Mouse (Mus musculus): ENCODE measurements at regions not wholly inside any gene's neighbourhood (a gene's known extent, or its start where the extent isn't known, plus 50 kb on each side); places are given as distances from the start of the nearest gene placed in this dataset.
A peak's percentile ranks its signal among the peaks of the same experiment; 100 is the strongest.

DNA sequence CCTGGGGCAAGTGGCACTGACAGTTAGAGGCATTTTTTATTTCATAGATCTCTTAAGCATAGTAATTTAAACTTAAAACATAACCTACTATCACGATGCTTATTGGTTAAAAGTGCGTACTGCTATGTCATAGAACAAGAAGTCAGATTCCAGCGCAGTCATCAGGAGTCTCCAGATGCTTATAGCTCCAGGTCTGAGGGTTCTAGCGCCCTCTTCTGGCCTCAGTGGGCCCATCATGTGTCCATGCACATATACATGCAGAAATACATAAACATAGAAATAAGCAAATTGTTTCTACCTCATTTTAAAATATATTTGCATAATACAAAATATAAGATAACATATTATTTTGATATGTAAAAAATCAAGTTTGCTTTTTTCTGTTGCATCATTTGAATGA lies 1002.8 kb upstream of the Adgrl2 start:
- ATAC-seq (ENCODE audit: poor library complexity, severe bottlenecking), result no peak

DNA sequence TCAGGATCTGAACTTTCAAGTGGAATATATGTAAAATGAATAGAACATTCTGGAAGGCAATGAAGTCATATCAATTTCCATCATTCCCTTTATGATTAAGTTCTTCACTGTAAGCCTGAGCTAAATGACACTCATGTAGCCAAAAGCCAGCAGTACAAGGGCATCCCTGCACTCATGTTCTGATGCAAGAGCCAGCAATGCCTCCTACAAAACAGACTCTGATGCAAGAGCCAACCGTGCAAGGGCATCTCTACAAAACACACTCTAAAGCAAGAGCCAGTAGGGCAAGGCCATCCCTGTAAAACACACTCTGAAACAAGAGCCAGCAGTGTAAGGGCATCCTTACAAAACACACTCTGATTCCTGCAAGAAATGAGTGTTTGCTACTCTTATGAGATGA lies 997.4 kb upstream of the Adgrl2 start:
- ATAC-seq (ENCODE audit: poor library complexity, severe bottlenecking), result no peak

DNA sequence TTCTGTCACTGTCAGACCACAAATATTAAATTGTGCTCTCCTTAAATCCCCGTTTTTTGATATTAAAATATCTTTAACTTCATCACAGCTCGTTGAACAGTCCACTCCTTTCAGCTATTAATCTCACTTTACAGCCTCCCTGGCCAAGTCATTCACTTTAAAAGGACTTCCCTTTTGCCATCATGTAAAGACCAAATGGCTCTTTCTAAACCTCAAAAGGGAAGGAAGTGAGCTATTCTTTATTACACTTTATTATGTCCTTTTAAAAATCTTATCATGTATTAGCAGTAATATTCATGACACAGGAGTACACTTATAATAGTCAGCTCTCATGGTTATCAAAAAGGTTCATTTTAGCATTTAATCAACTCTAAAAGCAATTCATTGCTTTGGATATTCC lies 966.6 kb upstream of the Adgrl2 start:
- no peak for ATAC-seq (ENCODE audit: poor library complexity, severe bottlenecking)

DNA sequence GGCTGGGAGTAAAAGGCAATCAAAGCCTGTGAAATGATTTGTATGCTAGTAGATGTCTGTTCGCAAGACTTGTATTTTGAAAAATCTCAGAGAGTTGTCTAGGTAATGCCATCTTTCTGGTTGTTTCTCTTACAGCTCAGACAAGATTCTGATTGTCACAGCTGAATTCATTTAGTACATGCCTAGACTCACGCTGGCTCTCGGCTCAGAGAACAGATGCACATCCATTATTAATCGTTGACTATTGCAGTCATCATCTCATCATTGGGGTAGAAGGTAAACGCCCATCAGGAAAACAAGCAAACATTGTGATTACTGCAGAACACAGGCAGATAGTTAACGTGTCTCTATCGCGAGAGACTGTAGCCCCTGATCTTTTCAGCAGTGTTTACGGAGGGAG lies 945.8 kb upstream of the Adgrl2 start:
- ATAC-seq (ENCODE audit: poor library complexity, severe bottlenecking), result no peak

DNA sequence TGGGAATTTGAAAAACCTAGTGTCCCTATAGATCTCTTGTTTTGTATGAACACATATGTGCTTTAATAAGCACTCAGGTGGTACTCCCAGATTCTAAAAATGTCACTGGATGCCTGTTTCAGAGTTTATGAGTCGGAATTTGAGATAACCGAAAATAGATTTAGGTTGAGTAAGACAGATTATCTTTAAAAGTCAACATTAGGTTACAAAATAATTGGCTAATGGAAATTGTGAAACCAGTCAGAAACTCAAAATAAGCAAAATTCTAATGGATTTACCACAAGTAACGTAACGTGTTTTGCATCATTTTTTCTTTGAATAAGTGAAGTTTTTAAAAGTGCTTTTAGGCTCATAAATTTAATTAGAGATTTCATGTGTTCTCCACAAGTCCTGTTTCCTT lies 944.5 kb upstream of the Adgrl2 start:
- ATAC-seq (ENCODE audit: poor library complexity, severe bottlenecking), result no peak

DNA sequence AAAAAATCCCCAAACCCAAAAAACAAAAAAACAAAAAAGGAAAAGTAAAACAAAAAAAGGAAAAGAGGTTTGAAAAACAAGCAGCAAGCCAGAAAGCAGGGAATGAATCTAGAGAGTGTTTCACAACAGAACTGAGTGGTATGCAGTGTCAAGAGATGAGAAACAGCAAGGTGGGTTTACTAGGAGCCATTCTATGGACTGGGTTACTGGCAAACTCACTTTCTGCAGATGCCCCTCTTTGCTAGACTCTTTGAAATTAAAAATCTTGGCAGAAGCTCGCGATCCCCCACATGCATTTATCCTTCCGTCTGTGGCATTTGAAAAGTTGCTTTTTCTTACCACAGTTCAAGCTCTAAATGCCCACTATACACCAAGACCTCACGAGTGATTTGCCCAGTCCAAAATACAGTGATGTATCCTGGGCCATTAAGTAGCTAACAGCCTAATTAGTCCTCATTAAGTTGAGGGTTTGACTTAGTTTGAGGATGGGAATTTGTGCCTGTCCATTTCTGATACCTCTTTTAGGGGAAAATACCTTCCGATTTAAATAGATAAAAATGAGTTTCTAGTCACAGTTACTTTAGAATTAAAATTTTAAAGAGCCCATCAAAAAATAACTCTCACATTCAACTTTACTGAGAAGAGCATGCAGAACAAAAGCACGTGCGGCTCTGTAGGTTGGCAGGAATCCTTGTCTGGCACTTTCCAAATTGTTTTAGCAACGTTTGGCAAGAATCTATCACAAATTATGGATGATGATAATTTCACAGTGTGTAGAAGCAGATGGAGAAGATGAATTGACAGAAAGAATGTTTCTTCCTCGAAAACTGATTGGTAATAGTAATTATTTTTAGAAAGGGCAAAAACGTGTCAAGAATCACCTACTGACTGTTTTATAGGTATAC lies 938.4 kb upstream of the Adgrl2 start:
- ATAC-seq (ENCODE audit: poor library complexity, severe bottlenecking), result no peak

DNA sequence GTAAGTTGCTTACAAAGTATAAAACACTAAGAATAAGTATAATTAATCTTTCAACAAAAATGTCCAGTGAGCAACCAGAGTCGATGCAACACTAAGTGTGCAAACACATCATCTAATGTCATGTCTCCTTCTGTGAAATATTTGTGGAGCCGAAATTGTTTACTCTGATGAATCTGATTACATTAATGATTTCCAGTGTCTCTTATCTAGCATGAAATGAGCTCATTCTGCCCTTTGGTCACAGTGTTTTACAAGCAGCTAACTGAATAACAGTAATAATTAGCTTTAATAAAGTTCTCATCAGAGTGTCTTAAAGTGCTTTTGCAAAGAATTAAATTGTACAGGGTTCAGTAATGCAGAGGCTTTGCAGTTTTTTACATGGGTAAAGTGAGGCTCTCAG lies 929.9 kb upstream of the Adgrl2 start:
- ATAC-seq (ENCODE audit: poor library complexity, severe bottlenecking), result no peak

DNA sequence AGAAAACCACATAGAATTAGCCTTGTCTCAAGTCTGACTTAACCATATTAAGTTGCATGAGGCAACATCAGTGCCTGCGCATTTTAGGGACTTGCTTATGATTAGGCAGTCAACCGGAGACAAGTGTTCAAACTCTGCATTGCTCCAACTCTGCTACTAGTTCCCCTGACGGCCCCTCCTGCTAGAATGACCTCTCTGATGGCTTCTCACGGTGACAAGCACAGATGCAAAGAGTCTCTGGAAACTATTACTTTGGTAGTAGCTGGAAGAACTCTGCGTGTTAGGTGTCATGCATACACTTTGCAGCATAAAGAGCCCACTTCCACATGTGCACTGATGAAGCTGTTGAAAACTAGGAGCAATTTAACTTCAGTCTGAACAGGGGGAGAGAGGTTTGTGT lies 927.8 kb upstream of the Adgrl2 start:
- no peak for ATAC-seq (ENCODE audit: poor library complexity, severe bottlenecking)

DNA sequence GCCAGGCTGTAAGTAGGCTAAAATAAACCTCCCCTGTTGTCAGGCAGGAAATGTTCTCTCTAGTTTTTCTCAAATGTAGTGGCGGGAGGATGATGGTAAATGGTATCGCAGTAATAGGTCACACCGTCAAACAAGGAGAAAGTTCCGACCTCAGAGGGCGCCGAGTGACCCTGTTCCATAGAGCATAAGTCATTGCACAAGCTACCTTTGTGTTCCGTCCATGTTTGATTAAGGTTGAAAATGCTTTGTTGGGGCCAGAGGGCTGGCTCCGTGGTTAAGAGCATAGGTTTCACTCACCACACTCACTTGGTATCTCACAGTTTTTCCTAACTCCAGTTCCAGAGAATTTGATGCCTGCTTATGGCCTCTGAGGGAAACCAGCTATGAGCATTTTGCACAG lies 920.4 kb upstream of the Adgrl2 start:
- ATAC-seq (ENCODE audit: poor library complexity, severe bottlenecking), result no peak

DNA sequence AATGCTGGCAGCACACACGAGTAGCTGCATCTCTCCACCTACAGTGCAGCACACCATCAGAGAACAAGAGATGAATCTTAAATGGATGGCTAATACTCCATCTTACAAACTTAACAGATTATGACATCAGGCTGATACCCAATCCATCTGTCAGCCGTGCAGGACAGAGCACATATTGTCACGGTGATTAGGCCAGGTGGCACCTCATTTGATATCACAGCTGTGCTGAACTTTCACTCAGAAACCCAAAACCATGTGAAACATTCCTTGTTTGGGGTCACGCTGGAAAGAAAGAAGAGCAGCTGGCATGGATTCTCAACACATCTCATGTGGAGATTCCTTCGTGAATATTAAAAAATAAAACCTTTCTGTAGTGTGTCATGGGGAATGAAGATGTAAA lies 911.4 kb upstream of the Adgrl2 start:
- no peak for ATAC-seq (ENCODE audit: poor library complexity, severe bottlenecking)

DNA sequence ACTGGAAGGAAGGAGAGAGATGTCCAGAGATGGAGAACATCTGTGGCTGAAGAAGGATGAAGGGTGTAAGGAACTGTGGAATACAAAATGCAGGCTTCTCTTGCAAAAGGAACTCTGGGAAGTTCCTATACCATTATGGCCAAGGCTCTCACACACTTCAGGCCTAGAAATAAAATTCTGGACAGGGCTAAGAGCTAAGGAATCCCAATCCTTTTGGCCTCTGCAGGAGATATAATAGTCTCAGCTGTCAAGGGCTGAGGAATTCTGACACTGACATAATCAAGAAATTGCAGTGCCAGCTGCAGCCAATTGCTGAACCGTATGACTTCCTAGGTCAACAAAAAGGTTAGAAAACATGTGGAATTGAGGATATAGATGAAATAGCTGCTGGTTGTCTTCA lies 886.2 kb upstream of the Adgrl2 start:
- ATAC-seq (ENCODE audit: poor library complexity, severe bottlenecking), result no peak

DNA sequence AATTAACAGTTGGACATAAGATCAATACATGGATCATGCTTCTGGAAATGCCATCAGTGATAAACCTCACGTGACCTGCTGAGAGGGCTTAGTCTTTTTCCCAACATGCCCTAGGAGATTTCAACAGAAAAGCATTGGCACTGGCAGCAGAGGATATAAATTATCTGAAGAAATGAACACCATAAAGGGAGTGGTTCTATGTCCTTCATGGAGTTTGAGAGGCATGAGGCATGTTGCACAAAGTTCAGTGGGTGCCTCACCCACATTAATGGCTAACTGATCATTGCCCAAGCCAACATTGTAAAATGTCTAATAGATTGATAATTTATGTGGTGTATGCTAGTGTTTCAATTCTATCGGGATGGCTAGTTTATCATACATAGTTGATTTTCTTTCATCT lies 875.6 kb upstream of the Adgrl2 start:
- no peak for ATAC-seq (ENCODE audit: poor library complexity, severe bottlenecking)

DNA sequence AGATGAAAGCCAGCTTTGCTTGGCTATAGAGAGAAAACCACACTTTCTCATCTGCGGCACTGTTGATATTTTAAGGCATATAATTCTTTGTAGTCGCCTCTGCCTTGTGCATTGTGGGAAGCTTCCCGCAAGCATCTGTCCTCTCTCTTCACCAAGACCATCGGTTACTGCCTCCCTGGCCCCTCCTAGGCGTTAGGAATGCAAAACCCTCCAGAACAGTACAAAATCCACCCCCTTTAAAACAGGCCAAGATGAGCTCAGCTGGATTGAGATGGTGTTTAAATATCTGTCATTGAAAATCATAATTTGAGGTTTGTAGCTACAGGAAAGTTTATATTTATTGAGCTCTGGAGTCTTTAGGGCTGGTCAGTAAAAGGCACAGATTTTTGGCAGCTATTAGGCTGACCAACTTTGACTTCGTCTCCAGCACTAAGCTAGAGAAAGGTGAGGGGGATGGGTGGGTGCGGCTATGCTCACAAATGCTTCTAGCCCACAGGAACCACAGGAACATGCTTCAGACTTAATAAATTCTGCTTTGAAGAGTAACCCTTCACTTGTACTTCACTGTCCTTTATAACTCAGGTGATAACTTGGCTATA lies 856.7 kb upstream of the Adgrl2 start:
- no peak for ATAC-seq (ENCODE audit: poor library complexity, severe bottlenecking)

DNA sequence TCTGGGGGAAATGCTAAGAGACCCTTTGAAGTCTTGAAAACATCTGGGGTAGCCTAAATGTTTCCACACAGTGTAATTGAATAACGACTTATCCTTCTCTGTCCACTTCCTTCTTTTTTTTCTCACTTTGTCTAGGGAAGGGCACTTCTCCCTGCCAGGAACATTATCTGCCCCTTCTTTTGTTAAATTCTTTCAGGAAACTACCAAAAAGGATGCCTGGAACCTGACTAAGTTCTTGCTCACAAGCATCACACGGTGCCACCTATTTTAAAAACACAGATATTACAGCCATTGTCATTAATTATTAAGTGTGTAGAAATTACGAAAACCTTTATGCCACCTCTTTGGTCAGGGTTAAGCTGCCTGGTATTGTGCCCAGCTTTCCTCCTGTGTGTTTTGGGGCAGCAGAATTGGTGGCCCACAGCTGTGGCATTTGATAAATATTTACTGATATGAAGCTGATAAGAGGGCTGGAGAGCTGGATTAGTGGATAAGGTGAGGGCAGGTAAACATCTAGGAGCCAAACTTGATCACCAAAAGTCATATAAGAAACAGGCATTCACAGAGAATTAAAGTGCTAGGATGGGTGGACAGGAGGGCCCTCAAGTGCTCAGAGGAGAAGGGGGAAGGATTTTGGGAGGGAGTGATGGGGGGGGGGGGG lies 855.6 kb upstream of the Adgrl2 start:
- ATAC-seq (ENCODE audit: poor library complexity, severe bottlenecking), result 0 out of 2 replicates have a peak, but pooled peaks have one; percentile 26

DNA sequence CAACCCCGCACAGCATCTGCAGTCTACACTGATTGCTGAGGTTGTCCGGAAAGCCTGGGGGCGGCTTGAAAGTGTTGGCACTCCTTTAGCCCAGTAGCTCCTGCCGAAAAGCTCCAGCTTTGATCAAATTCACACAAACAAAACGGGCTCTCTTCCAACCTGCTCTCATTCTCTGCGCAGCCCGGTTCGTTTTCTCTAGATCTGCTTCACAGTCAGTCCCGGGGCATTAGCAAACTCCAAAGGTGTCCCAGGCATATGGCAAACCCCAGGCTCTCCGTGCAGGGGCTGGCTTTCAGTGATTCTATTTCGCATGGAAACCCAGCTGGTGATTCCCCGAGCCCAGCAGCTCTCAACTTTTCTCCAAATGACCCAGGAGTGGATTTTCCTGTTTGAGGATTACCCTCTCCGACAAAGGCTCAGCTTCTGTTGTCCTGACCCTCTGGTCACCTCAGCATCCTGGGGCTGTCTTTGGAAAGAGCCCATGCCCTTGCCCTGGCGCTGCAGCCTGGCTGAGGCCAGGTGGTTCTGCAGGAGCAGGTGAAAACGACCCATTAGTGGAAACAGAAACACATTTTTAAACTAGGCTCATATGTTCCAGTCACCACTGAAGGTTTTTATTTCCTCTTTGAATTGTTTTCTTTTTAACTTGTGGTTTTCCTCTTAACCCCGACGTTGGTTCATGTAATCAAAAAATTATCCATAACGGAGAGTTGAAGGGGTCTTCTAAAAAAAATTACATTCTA lies 854.9 kb upstream of the Adgrl2 start:
- ATAC-seq (ENCODE audit: poor library complexity, severe bottlenecking), result peak; percentile 34

DNA sequence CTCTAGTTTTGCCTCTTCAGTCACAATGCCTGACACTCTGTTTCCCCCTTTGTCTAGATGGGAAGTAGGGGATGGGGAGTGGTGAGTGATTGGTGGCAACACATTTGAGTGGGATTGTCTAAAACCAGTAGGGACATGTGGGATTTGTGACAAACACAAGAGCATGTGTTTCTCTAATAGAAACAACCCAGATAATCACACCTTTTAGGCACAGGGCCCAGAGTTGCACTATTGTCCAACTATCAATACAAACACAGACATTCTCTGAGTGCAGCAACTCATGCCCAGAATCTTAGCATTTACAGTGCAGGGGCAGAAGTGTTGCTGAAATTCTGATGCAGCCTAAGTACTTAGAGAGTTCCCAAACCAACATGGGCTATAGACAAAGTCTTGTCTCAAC lies 847.6 kb upstream of the Adgrl2 start:
- ATAC-seq (ENCODE audit: poor library complexity, severe bottlenecking), result no peak

DNA sequence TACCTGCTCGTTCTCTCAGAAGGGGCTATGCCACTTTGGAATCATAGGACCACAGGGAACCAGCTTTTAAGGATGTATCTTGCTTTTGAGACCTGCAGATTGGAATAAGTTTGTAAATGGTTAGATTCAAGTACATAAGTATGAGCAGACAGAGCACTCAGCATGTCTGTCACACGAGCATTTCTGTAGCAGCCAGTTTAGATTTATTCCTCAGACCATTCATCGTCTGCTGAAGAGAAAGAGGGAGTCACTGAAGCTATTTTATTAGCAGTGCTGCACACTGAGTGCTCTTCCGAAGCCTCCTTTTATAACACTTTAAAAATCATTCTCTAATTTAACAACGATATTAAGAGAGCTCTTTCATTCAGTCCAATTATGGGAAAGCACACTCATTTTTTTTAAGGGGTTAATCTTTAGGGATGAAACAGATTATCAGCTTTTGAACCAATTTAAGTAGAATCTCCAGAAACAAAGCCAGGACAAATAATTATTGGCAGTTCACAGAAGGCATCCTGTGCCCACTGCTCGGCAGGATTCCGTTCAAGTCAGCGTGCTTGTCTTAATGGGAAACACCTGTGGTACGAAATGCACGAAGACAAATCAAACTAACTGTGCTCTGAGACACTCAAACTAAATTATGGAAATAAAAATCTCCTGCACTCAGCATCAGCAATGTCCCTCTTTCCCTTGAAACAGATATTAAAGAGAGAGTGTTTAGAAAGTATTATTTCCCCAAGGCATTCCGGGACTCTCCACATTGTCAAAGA lies 846.3 kb upstream of the Adgrl2 start:
- ATAC-seq (ENCODE audit: poor library complexity, severe bottlenecking), result no peak

DNA sequence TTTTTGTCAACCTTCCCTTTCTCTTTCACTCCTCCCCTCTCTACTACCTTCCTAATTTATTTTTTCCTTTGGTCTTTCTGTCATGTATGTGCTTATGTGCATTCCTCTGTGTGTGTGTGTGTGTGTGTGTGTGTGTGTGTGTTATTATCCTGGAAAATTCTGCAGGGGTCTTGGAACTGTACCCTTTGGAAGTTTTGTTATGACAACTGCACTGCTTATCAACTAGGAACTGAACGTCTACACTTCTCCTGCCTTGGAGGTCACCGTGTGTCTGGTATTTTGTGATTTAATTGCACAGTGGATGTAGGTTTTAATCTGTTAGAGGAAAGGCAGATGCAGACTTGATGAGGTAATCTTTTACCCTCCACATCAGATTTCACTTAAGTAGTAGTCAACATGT lies 836.8 kb upstream of the Adgrl2 start:
- ATAC-seq (ENCODE audit: poor library complexity, severe bottlenecking), result no peak

DNA sequence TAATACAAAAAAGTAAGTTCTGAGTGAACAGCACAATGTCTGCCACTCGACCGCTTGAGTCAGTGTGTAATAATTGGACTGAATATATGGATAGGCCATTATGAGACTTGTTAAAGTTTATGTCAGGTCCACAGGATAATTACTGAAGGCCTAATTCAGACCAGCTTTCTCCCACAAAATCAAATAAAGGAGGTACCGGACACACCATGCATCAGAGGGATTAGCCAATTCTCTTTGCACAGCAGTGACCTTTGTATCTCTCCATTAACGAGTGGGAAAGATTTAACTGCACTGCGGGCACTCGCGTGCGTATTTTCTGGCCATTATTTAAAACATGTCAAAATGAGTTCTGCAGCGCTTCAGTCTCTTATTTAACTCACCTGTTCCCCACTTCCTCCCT lies 836.4 kb upstream of the Adgrl2 start:
- no peak for ATAC-seq (ENCODE audit: poor library complexity, severe bottlenecking)

DNA sequence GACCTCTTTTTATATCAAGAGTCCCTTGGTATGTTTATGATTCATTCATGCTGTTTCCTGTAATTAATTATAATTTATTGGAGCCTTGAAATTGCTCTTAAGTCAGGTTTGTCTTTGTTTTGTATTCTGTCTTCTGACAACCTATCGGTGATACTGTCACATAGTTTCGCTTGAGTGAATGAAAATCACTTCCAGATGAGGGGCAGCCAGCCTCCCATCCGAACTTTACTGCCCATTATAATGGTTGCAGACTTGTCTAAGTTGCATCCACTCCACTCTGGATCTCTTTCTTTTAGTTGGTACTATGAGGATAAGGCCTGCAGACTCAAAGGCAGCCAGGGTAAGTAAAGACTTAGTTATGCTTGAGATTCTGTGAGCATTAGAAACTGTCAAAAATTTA lies 830.3 kb upstream of the Adgrl2 start:
- no peak for ATAC-seq (ENCODE audit: poor library complexity, severe bottlenecking)

DNA sequence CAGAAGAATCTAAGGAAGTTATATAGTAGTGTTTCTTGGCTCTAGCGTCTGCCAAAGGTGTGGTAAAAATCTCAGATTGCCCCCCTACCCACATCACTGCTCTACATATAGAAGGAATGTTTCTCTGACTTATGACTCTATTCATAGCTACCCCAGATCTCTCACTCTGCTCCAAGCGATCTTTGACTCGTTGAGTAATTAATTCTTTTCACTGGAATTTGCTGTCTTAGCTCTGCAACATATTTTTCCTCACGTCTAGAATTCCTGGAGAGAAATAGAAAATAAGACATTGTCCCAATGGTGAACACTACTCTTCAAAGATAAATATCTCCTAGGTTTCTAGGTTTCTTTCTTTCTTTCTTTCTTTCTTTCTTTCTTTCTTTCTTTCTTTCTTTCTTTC lies 829.5 kb upstream of the Adgrl2 start:
- ATAC-seq (ENCODE audit: poor library complexity, severe bottlenecking), result no peak

Measured in megakaryocyte, adult 5-6 weeks (primary cell).